Mouse (Mus musculus) stomach, embryonic 15.5 days (tissue): ENCODE results near the gene BC052040. TPM values are rescaled to one million over a fixed set of nuclear protein-coding genes. Genes with fewer than 3 reads are reported as not detected.

Source experiments
- ATAC-seq: fragments of 200-750 bp; cut with Nextera tagmentation; 2 replicates; pipeline ENCODE4 v1.8.0; 2017; ENCODE audit warnings: low read depth, moderate number of reproducible peaks, moderate TSS enrichment; ENCODE audit not compliant: insufficient read depth, low FRiP score
- H3K27ac ChIP-seq: fragments of 300-500 bp; sonication (generic); 2 replicates; pipeline ENCODE4 v1.5.1; 2015; ENCODE audit warnings: mild to moderate bottlenecking, inconsistent platforms
- H3K27me3 ChIP-seq: fragments of 300-500 bp; sonication (generic); replicated peaks from 2 replicates; pipeline ENCODE4 v1.6.1; 2015; ENCODE audit warnings: inconsistent platforms
- H3K36me3 ChIP-seq: fragments of 300-500 bp; sonication (generic); 2 replicates; pipeline ENCODE4 v1.6.1; 2015; ENCODE audit warnings: inconsistent platforms
- H3K4me1 ChIP-seq: fragments of 300-500 bp; sonication (generic); 2 replicates; pipeline ENCODE4 v1.6.1; 2015; ENCODE audit warnings: inconsistent platforms
- H3K4me2 ChIP-seq: fragments of 300-500 bp; sonication (generic); 2 replicates; pipeline ENCODE4 v1.6.1; 2015; ENCODE audit warnings: mild to moderate bottlenecking, inconsistent platforms
- H3K4me3 ChIP-seq: fragments of 300-500 bp; sonication (generic); replicated peaks from 2 replicates; pipeline ENCODE4 v1.5.1; 2015; ENCODE audit warnings: inconsistent platforms
- H3K9ac ChIP-seq: fragments of 300-500 bp; sonication (generic); 2 replicates; pipeline ENCODE4 v1.6.1; 2015; ENCODE audit warnings: inconsistent platforms
- H3K9me3 ChIP-seq: fragments of 300-500 bp; sonication (generic); 2 replicates; pipeline ENCODE4 v1.6.1; 2016; ENCODE audit warnings: inconsistent platforms
- WGBS: fragments of 180-500 bp; shearing (Covaris S2); methylation state at CpG from one replicate; pipeline ENCODE4 v1.1.7; 2015; 5-methylcytosine and 5-hydroxymethylcytosine counted together
- polyA plus RNA-seq: library from polyadenylated mRNA; unstranded; fragments of >200 nt; fragmentation: Nextera tagmentation; extraction: Ambion mirVana; gene quantifications from 2 replicates; pipeline ENCODE4 v1.2.1, GENCODE M21; 2015

Gene BC052040
- polyA plus RNA-seq, 1 experiment from 2014 or later: 11.9 TPM

- Histone ChIP-seq H3K36me3 (no peaks in the 10 kb centered on the region), H3K9ac (no peak overlapping the region), H3K27ac (no peak overlapping the region), H3K4me3 (no peak overlapping the region), H3K9me3 (no peaks in the 10 kb centered on the region), H3K4me1 (no peaks in the 10 kb centered on the region), H3K27me3 (no peaks in the 10 kb centered on the region), H3K4me2 (no peak overlapping the region)
- WGBS: 89% methylated on average over 7 of the region's 7 CpGs
- ATAC-seq: no peak
Observed at GRCm38 (mm10) chr2:115673054-115673660, 91.6 kb downstream of the BC052040 start.

- Histone ChIP-seq H3K4me3 (no peak overlapping the region), H3K9me3 (no peaks in the 10 kb centered on the region), H3K4me1 (no peaks in the 10 kb centered on the region), H3K4me2 (no peak overlapping the region), H3K27ac (no peak overlapping the region), H3K27me3 (no peaks in the 10 kb centered on the region), H3K9ac (no peak overlapping the region), H3K36me3 (no peaks in the 10 kb centered on the region)
- 72% methylated on average over 5 of the region's 5 CpGs for WGBS
- ATAC-seq: no peak
Observed at GRCm38 (mm10) chr2:115678786-115679185, 97.3 kb downstream of the BC052040 start.

GRCm38 (mm10) chr2:115685250-115685649 is 103.7 kb downstream of the BC052040 start:
- Histone ChIP-seq H3K4me3 (no peak overlapping the region), H3K9ac (no peak overlapping the region), H3K4me2 (no peak overlapping the region), H3K36me3 (no peaks in the 10 kb centered on the region), H3K27ac (no peak overlapping the region), H3K4me1 (no peaks in the 10 kb centered on the region), H3K27me3 (no peaks in the 10 kb centered on the region), H3K9me3 (no peaks in the 10 kb centered on the region)
- ATAC-seq: no peak
- 65% methylated on average over 3 of the region's 3 CpGs for WGBS

GRCm38 (mm10) chr2:115687612-115688011 is 106.1 kb downstream of the BC052040 start:
- Histone ChIP-seq H3K27ac (no peak overlapping the region), H3K9ac (no peak overlapping the region), H3K27me3 (no peaks in the 10 kb centered on the region), H3K4me1 (no peaks in the 10 kb centered on the region), H3K36me3 (no peaks in the 10 kb centered on the region), H3K4me2 (no peak overlapping the region), H3K4me3 (no peak overlapping the region), H3K9me3 (no peaks in the 10 kb centered on the region)
- ATAC-seq: no peak
- 88% methylated on average over 4 of the region's 4 CpGs for WGBS

- Histone ChIP-seq H3K27ac (no peak overlapping the region), H3K4me1 (no peaks in the 10 kb centered on the region), H3K4me3 (no peak overlapping the region), H3K9me3 (no peaks in the 10 kb centered on the region), H3K9ac (no peak overlapping the region), H3K4me2 (no peak overlapping the region), H3K36me3 (no peaks in the 10 kb centered on the region), H3K27me3 (no peaks in the 10 kb centered on the region)
- WGBS: 89% methylated on average over 6 of the region's 6 CpGs
- no peak for ATAC-seq
Observed at GRCm38 (mm10) chr2:115688282-115688681, 106.8 kb downstream of the BC052040 start.

GRCm38 (mm10) chr2:115693841-115694240 is 112.3 kb downstream of the BC052040 start:
- Histone ChIP-seq H3K27me3 (no peaks in the 10 kb centered on the region), H3K4me2 (no peak overlapping the region), H3K4me3 (no peak overlapping the region), H3K27ac (no peak overlapping the region), H3K4me1 (no peaks in the 10 kb centered on the region), H3K36me3 (no peaks in the 10 kb centered on the region), H3K9me3 (no peaks in the 10 kb centered on the region), H3K9ac (no peak overlapping the region)
- ATAC-seq: no peak
- WGBS: 75% methylated on average over 3 of the region's 3 CpGs

- no peak overlapping the region for H3K27ac ChIP-seq
- H3K27me3 ChIP-seq: no peaks in the 10 kb centered on the region
- H3K4me3 ChIP-seq: no peak overlapping the region
- 80% methylated on average over 6 of the region's 6 CpGs for WGBS
- H3K36me3 ChIP-seq: no peaks in the 10 kb centered on the region
- ATAC-seq: no peak
- no peak overlapping the region for H3K9ac ChIP-seq
- no peaks in the 10 kb centered on the region for H3K9me3 ChIP-seq
- no peak overlapping the region for H3K4me2 ChIP-seq
- no peaks in the 10 kb centered on the region for H3K4me1 ChIP-seq
Observed at GRCm38 (mm10) chr2:115694386-115694785, 112.9 kb downstream of the BC052040 start.

GRCm38 (mm10) chr2:115699032-115699431 is 117.5 kb downstream of the BC052040 start:
- Histone ChIP-seq H3K27me3 (no peaks in the 10 kb centered on the region), H3K4me3 (no peak overlapping the region), H3K9ac (no peak overlapping the region), H3K4me2 (no peak overlapping the region), H3K36me3 (no peaks in the 10 kb centered on the region), H3K4me1 (no peaks in the 10 kb centered on the region), H3K9me3 (no peaks in the 10 kb centered on the region), H3K27ac (no peak overlapping the region)
- ATAC-seq: no peak
- WGBS: 82% methylated on average over 5 of the region's 5 CpGs

- no peak overlapping the region for H3K4me3 ChIP-seq
- no peaks in the 10 kb centered on the region for H3K9me3 ChIP-seq
- H3K9ac ChIP-seq: no peak overlapping the region
- no peak for ATAC-seq
- WGBS: 54% methylated on average over 5 of the region's 5 CpGs
- no peaks in the 10 kb centered on the region for H3K4me1 ChIP-seq
- H3K27ac ChIP-seq: no peak overlapping the region
- H3K4me2 ChIP-seq: no peak overlapping the region
- no peaks in the 10 kb centered on the region for H3K27me3 ChIP-seq
- no peaks in the 10 kb centered on the region for H3K36me3 ChIP-seq
Observed at GRCm38 (mm10) chr2:115702610-115703009, 121.1 kb downstream of the BC052040 start.

GRCm38 (mm10) chr2:115717535-115717934 is 136.0 kb downstream of the BC052040 start:
- 41% methylated on average over 5 of the region's 5 CpGs for WGBS
- no peak for ATAC-seq
- Histone ChIP-seq H3K27ac (peak overlapping the region; percentile 35; the same call in 1 of the 2 replicates), H3K27me3 (no peaks in the 10 kb centered on the region), H3K36me3 (no peaks in the 10 kb centered on the region), H3K9ac (no peak overlapping the region), H3K4me3 (no peak overlapping the region), H3K4me1 (no peaks in the 10 kb centered on the region), H3K9me3 (no peaks in the 10 kb centered on the region), H3K4me2 (no peak overlapping the region)

- no peak overlapping the region for H3K4me3 ChIP-seq
- no peaks in the 10 kb centered on the region for H3K4me1 ChIP-seq
- H3K36me3 ChIP-seq: no peaks in the 10 kb centered on the region
- no peak for ATAC-seq
- no peak overlapping the region for H3K27ac ChIP-seq
- WGBS: 47% methylated on average over 3 of the region's 3 CpGs
- no peaks in the 10 kb centered on the region for H3K9me3 ChIP-seq
- no peaks in the 10 kb centered on the region for H3K27me3 ChIP-seq
- H3K4me2 ChIP-seq: no peak overlapping the region
- no peak overlapping the region for H3K9ac ChIP-seq
Observed at GRCm38 (mm10) chr2:115717980-115718379, 136.5 kb downstream of the BC052040 start.

GRCm38 (mm10) chr2:115723452-115723851 is 141.9 kb downstream of the BC052040 start:
- Histone ChIP-seq H3K36me3 (no peaks in the 10 kb centered on the region), H3K27me3 (no peaks in the 10 kb centered on the region), H3K27ac (no peak overlapping the region), H3K9ac (no peak overlapping the region), H3K4me2 (no peak overlapping the region), H3K9me3 (no peaks in the 10 kb centered on the region), H3K4me1 (no peaks in the 10 kb centered on the region), H3K4me3 (no peak overlapping the region)
- WGBS: 30% methylated on average over 8 of the region's 8 CpGs
- ATAC-seq: no peak

GRCm38 (mm10) chr2:115724216-115724615 is 142.7 kb downstream of the BC052040 start:
- H3K4me1 ChIP-seq: no peaks in the 10 kb centered on the region
- no peak for ATAC-seq
- H3K27me3 ChIP-seq: no peaks in the 10 kb centered on the region
- no peak overlapping the region for H3K4me3 ChIP-seq
- no peaks in the 10 kb centered on the region for H3K9me3 ChIP-seq
- 72% methylated on average over 6 of the region's 6 CpGs for WGBS
- no peak overlapping the region for H3K27ac ChIP-seq
- H3K36me3 ChIP-seq: no peaks in the 10 kb centered on the region
- H3K4me2 ChIP-seq: no peak overlapping the region
- no peak overlapping the region for H3K9ac ChIP-seq
